Mouse (Mus musculus): ENCODE data around the gene Cd47. TPM values are rescaled to one million over a fixed set of nuclear protein-coding genes. Genes with fewer than 3 reads are reported as not detected.

Gene Cd47
- total and polyA plus RNA-seq, 3 experiments, result 102 to 277 (median 142) TPM

- H3K27me3 ChIP-seq (replicated peaks), result no peaks in the 10 kb centered on the region
- dilution Hi-C loops (cut with MboI; ENCODE audit: extremely low pct_ligation_motif_present, extremely low pct_unique_long_range_greater_than_20kb, low sequenced_read_pairs), result no loop called here
- in situ Hi-C loops (cut with MboI; ENCODE audit: low pct_ligation_motif_present, low pct_unique_long_range_greater_than_20kb, low sequenced_read_pairs), result no loop called here
- no peak overlapping the region for H3K4me2 ChIP-seq (ENCODE audit: insufficient read depth, low read depth, poor library complexity, severe bottlenecking)
- H3K36me3 ChIP-seq (replicated peaks in 1 of 2; ENCODE audit: control insufficient read depth in 1 of 2, insufficient read depth in 1 of 2, low read length in 1 of 2), result peaks cover 43 to 44% of the 10 kb centered on the region in 2 experiments
- H3K9me3 ChIP-seq (replicated peaks; ENCODE audit: low read length), result peaks cover 7% of the 10 kb centered on the region
- peaks cover 34% of the 10 kb centered on the region for H3K79me2 ChIP-seq (replicated peaks; ENCODE audit: control insufficient read depth, extremely low read depth, insufficient read depth, poor library complexity, severe bottlenecking)
- TF ChIP-seq RCOR1 (conservative IDR thresholded peaks at IDR 0.05; ENCODE audit: low read depth, low read length) (no peak), ETS1 (conservative IDR thresholded peaks at IDR 0.05; ENCODE audit: low read depth, low read length) (no peak), CHD1 (IDR thresholded peaks at IDR 0.05; ENCODE audit: low read depth, low read length) (no peak), MAX (IDR thresholded peaks at IDR 0.05; ENCODE audit: low read length) (no peak), ELF1 (IDR thresholded peaks at IDR 0.05; ENCODE audit: low read depth, low read length) (no peak), RAD21 (IDR thresholded peaks at IDR 0.05; ENCODE audit: low read depth, low read length) (no peak), EP300 (IDR thresholded peaks at IDR 0.05; ENCODE audit: low read length) (no peak), GABPA (IDR thresholded peaks at IDR 0.05; ENCODE audit: insufficient replicate concordance, low read depth, low read length) (no peak), SIN3A (IDR thresholded peaks at IDR 0.05; ENCODE audit: low read length) (no peak), NELFE (IDR thresholded peaks at IDR 0.05; ENCODE audit: low read depth, low read length) (no peak)
- H3K4me3 ChIP-seq (replicated peaks in 1 of 3; ENCODE audit: low read depth in 2 of 3, low read length in 2 of 3, poor library complexity in 1 of 3), result no peak overlapping the region
- H3K9ac ChIP-seq (ENCODE audit: insufficient read depth, low read depth), result peak overlapping the region; percentile 22; the same call in 1 of the 2 replicates
- peak overlapping the region; percentile 85 for H3K27ac ChIP-seq (ENCODE audit: insufficient read depth, low read depth)
- no peak for DNase-seq (ENCODE audit: extremely low read depth)
- peaks cover 31 to 53% of the 10 kb centered on the region in 2 experiments for H3K4me1 ChIP-seq (ENCODE audit: control insufficient read depth in 1 of 2, insufficient read depth in 2 of 2)
Observed at GRCm38 (mm10) chr16:49948287-49948686, 148.0 kb downstream of the Cd47 start.

- Histone ChIP-seq H3K79me2 (replicated peaks; ENCODE audit: control insufficient read depth, extremely low read depth, insufficient read depth, poor library complexity, severe bottlenecking) (peaks cover 40% of the 10 kb centered on the region), H3K9me3 (replicated peaks; ENCODE audit: low read length) (peaks cover 7% of the 10 kb centered on the region), H3K4me2 (ENCODE audit: insufficient read depth, low read depth, poor library complexity, severe bottlenecking) (no peak overlapping the region), H3K36me3 (replicated peaks in 1 of 2; ENCODE audit: control insufficient read depth in 1 of 2, insufficient read depth in 1 of 2, low read length in 1 of 2) (peaks cover 51 to 53% of the 10 kb centered on the region in 2 experiments), H3K27me3 (replicated peaks) (no peaks in the 10 kb centered on the region), H3K4me1 (ENCODE audit: control insufficient read depth in 1 of 2, insufficient read depth in 2 of 2) (peaks cover 23 to 46% of the 10 kb centered on the region in 2 experiments), H3K4me3 (replicated peaks in 1 of 3; ENCODE audit: low read depth in 2 of 3, low read length in 2 of 3, poor library complexity in 1 of 3) (no peak overlapping the region), H3K27ac (ENCODE audit: insufficient read depth, low read depth) (peak overlapping the region; percentile 65), H3K9ac (ENCODE audit: insufficient read depth, low read depth) (peak overlapping the region; percentile 12)
- dilution Hi-C loops (cut with MboI; ENCODE audit: extremely low pct_ligation_motif_present, extremely low pct_unique_long_range_greater_than_20kb, low sequenced_read_pairs) (no loop called here), in situ Hi-C loops (cut with MboI; ENCODE audit: low pct_ligation_motif_present, low pct_unique_long_range_greater_than_20kb, low sequenced_read_pairs) (no loop called here)
- DNase-seq (ENCODE audit: extremely low read depth), result no peak
- TF ChIP-seq POLR2AphosphoS2 (IDR thresholded peaks at IDR 0.05; ENCODE audit: low read depth, low read length) (peak; percentile 44; the same call in 1 of the 2 replicates), ZMIZ1 (IDR thresholded peaks at IDR 0.05; ENCODE audit: low read depth, low read length) (no peak), MAX (IDR thresholded peaks at IDR 0.05; ENCODE audit: low read length) (0 out of 2 replicates have a peak, but pooled peaks have one; percentile 28)
Observed at GRCm38 (mm10) chr16:49949261-49949660, 148.9 kb downstream of the Cd47 start.

GRCm38 (mm10) chr16:49950340-49950739, 150.0 kb downstream of the Cd47 start:
- Histone ChIP-seq H3K36me3 (replicated peaks in 1 of 2; ENCODE audit: control insufficient read depth in 1 of 2, insufficient read depth in 1 of 2, low read length in 1 of 2) (peaks cover 50 to 60% of the 10 kb centered on the region in 2 experiments), H3K4me3 (replicated peaks in 1 of 3; ENCODE audit: low read depth in 2 of 3, low read length in 2 of 3, poor library complexity in 1 of 3) (no peak overlapping the region), H3K4me1 (ENCODE audit: control insufficient read depth in 1 of 2, insufficient read depth in 2 of 2) (peaks cover 21 to 55% of the 10 kb centered on the region in 2 experiments), H3K79me2 (replicated peaks; ENCODE audit: control insufficient read depth, extremely low read depth, insufficient read depth, poor library complexity, severe bottlenecking) (peaks cover 49% of the 10 kb centered on the region), H3K9ac (ENCODE audit: insufficient read depth, low read depth) (no peak overlapping the region), H3K4me2 (ENCODE audit: insufficient read depth, low read depth, poor library complexity, severe bottlenecking) (no peak overlapping the region), H3K27ac (ENCODE audit: insufficient read depth, low read depth) (peak overlapping the region; percentile 98), H3K27me3 (replicated peaks) (no peaks in the 10 kb centered on the region), H3K9me3 (replicated peaks; ENCODE audit: low read length) (peaks cover 7% of the 10 kb centered on the region)
- in situ Hi-C loops (cut with MboI; ENCODE audit: low pct_ligation_motif_present, low pct_unique_long_range_greater_than_20kb, low sequenced_read_pairs), result no loop called here
- DNase-seq (ENCODE audit: extremely low read depth), result no peak
- dilution Hi-C loops (cut with MboI; ENCODE audit: extremely low pct_ligation_motif_present, extremely low pct_unique_long_range_greater_than_20kb, low sequenced_read_pairs), result no loop called here
- no peak for TF ChIP-seq SMC3 (IDR thresholded peaks at IDR 0.05; ENCODE audit: low read depth, low read length)
- TF ChIP-seq USF1 (IDR thresholded peaks at IDR 0.05; ENCODE audit: low read depth, low read length), result no peak
- TF ChIP-seq ZMIZ1 (IDR thresholded peaks at IDR 0.05; ENCODE audit: low read depth, low read length), result 0 out of 2 replicates have a peak, but pooled peaks have one; percentile 40
- TF ChIP-seq TCF12 (IDR thresholded peaks at IDR 0.05; ENCODE audit: low read depth, low read length), result no peak
- TF ChIP-seq EP300 (IDR thresholded peaks at IDR 0.05; ENCODE audit: low read length), result no peak
- no peak for TF ChIP-seq MAZ (IDR thresholded peaks at IDR 0.05; ENCODE audit: low read depth, low read length)
- TF ChIP-seq NELFE (IDR thresholded peaks at IDR 0.05; ENCODE audit: low read depth, low read length), result no peak
- no peak for TF ChIP-seq TBP (conservative IDR thresholded peaks at IDR 0.05; ENCODE audit: low read depth, low read length)
- no peak for TF ChIP-seq NRF1 (IDR thresholded peaks at IDR 0.05; ENCODE audit: low read depth, low read length)
- peak; percentile 46; the same call in 1 of the 2 replicates for TF ChIP-seq MAFK (IDR thresholded peaks at IDR 0.05; ENCODE audit: insufficient replicate concordance, low read length)
- no peak for TF ChIP-seq ZC3H11A (IDR thresholded peaks at IDR 0.05; ENCODE audit: low read depth, low read length)
- peak; percentile 19; the same call in 1 of the 2 replicates for TF ChIP-seq POLR2A (IDR thresholded peaks at IDR 0.05; ENCODE audit: low read depth, low read length)
- 0 out of 2 replicates have a peak, but pooled peaks have one; percentile 14 for TF ChIP-seq ETS1 (conservative IDR thresholded peaks at IDR 0.05; ENCODE audit: low read depth, low read length)
- 0 out of 2 replicates have a peak, but pooled peaks have one; percentile 13 for TF ChIP-seq JUND (conservative IDR thresholded peaks at IDR 0.05; ENCODE audit: low read depth, low read length)
- no peak for TF ChIP-seq CHD1 (IDR thresholded peaks at IDR 0.05; ENCODE audit: low read depth, low read length)
